Mouse (Mus musculus) gastrocnemius, postnatal 36 days (tissue): Measurements from ENCODE around the gene Zfp335. TPM values are rescaled to one million over a fixed set of nuclear protein-coding genes. Genes with fewer than 3 reads are reported as not detected.

ENCODE experiments used
- DNase-seq, 2 experiments: peaks; one replicate each; pipeline ENCODE4 v3.0.0; 2022
- intact Hi-C: fragments of 180-260 bp; cut with DNase I; formaldehyde crosslinking; loops from one replicate; pipeline ENCODE4 v1.15.1; 2025
- total RNA-seq, 2 experiments: library from RNA; stranded (reverse); gene quantifications; 2 replicates each; pipeline ENCODE4 v1.2.3; 2021

Gene Zfp335
- total RNA-seq, 2 experiments from 2014 or later, result 8.8 to 9.3 TPM

- DNase-seq, result no peak
- intact Hi-C loops, result no loop called here
Measured at GRCm38 (mm10) chr2:164930706-164931581, 19.4 kb upstream of the Zfp335 start.

- intact Hi-C loops, result no loop called here
- peak; percentile 79 to 87 for DNase-seq
Measured at GRCm38 (mm10) chr2:164924100-164924857, 12.7 kb upstream of the Zfp335 start.

GRCm38 (mm10) chr2:164923291-164923690 is 11.7 kb upstream of the Zfp335 start:
- DNase-seq, result no peak
- intact Hi-C loops, result no loop called here

- no peak for DNase-seq
- intact Hi-C loops, result no loop called here
Measured at GRCm38 (mm10) chr2:164921984-164922383, 10.4 kb upstream of the Zfp335 start.

- intact Hi-C loops, result no loop called here
- no peak for DNase-seq
Measured at GRCm38 (mm10) chr2:164918325-164918724, 6.8 kb upstream of the Zfp335 start.

- intact Hi-C loops, result no loop called here
- DNase-seq, result no peak
Measured at GRCm38 (mm10) chr2:164917371-164917770, 5.8 kb upstream of the Zfp335 start.

- intact Hi-C loops, result no loop called here
- DNase-seq, result no peak
Measured at GRCm38 (mm10) chr2:164916820-164917219, 5.3 kb upstream of the Zfp335 start.

GRCm38 (mm10) chr2:164913428-164913786 is 1.9 kb upstream of the Zfp335 start:
- DNase-seq, result no peak

GRCm38 (mm10) chr2:164912749-164913427 is 1.3 kb upstream of the Zfp335 start:
- intact Hi-C loops, result no loop called here
- DNase-seq, result no peak

More at GRCm38 (mm10) chr2:164913428-164913786, 1.9 kb upstream of the Zfp335 start:
- intact Hi-C loops, result no loop called here

- DNase-seq, result no peak
- intact Hi-C loops, result no loop called here
Measured at GRCm38 (mm10) chr2:164912151-164912550, 594 bp upstream of the Zfp335 start.

- intact Hi-C loops, result loop anchor here (2.0 kb wide), 1 partner anchor 30 kb away; no protein-coding TSS in a partner anchor
- DNase-seq, result no peak
Measured at GRCm38 (mm10) chr2:164910360-164911061, 1.0 kb downstream of the Zfp335 start.

GRCm38 (mm10) chr2:164909542-164909941 is 2.0 kb downstream of the Zfp335 start:
- intact Hi-C loops, result loop anchor here (10.0 kb wide), 1 partner anchor 75 kb away; the partner anchor contains the start of genes Ctsa and Neurl2
- DNase-seq, result no peak

GRCm38 (mm10) chr2:164909100-164909499 is 2.5 kb downstream of the Zfp335 start:
- intact Hi-C loops, result loop anchor here (10.0 kb wide), 1 partner anchor 74 kb away; the partner anchor contains the start of genes Ctsa and Neurl2
- DNase-seq, result no peak

GRCm38 (mm10) chr2:164908011-164908410 is 3.5 kb downstream of the Zfp335 start:
- DNase-seq, result no peak
- intact Hi-C loops, result loop anchor here (10.0 kb wide), 1 partner anchor 73 kb away; the partner anchor contains the start of genes Ctsa and Neurl2

GRCm38 (mm10) chr2:164907511-164907910 is 4.0 kb downstream of the Zfp335 start:
- DNase-seq, result no peak
- intact Hi-C loops, result loop anchor here (10.0 kb wide), 1 partner anchor 73 kb away; the partner anchor contains the start of genes Ctsa and Neurl2

- DNase-seq, result no peak
- intact Hi-C loops, result loop anchor here (10.0 kb wide), 1 partner anchor 71 kb away; the partner anchor contains the start of genes Ctsa and Neurl2
Measured at GRCm38 (mm10) chr2:164906071-164906470, 5.5 kb downstream of the Zfp335 start.

GRCm38 (mm10) chr2:164903496-164903895 is 8.1 kb downstream of the Zfp335 start:
- DNase-seq, result no peak
- intact Hi-C loops, result loop anchor here (10.0 kb wide), 1 partner anchor 69 kb away; the partner anchor contains the start of genes Ctsa and Neurl2

- DNase-seq, result no peak
- intact Hi-C loops, result loop anchor here (10.0 kb wide), 1 partner anchor 67 kb away; the partner anchor contains the start of genes Ctsa and Neurl2
Measured at GRCm38 (mm10) chr2:164901380-164901779, 10.2 kb downstream of the Zfp335 start.

GRCm38 (mm10) chr2:164899723-164900459 is 11.7 kb downstream of the Zfp335 start:
- DNase-seq, result no peak
- intact Hi-C loops, result loop anchor here (10.0 kb wide), 1 partner anchor 65 kb away; the partner anchor contains the start of genes Ctsa and Neurl2
